Mouse (Mus musculus): ENCODE data around the gene Mast3.

Gene Mast3

GRCm38 (mm10) chr8:70776496-70777444 is 28.1 kb downstream of the Mast3 start, which contains the start of gene Pik3r2:
TSS of gene Pik3r2 (minus strand) at chr8:70776713.
- peak; percentile 99 to 100 for DNase-seq (ENCODE audit: low spot score in 2 of 2)

DNA sequence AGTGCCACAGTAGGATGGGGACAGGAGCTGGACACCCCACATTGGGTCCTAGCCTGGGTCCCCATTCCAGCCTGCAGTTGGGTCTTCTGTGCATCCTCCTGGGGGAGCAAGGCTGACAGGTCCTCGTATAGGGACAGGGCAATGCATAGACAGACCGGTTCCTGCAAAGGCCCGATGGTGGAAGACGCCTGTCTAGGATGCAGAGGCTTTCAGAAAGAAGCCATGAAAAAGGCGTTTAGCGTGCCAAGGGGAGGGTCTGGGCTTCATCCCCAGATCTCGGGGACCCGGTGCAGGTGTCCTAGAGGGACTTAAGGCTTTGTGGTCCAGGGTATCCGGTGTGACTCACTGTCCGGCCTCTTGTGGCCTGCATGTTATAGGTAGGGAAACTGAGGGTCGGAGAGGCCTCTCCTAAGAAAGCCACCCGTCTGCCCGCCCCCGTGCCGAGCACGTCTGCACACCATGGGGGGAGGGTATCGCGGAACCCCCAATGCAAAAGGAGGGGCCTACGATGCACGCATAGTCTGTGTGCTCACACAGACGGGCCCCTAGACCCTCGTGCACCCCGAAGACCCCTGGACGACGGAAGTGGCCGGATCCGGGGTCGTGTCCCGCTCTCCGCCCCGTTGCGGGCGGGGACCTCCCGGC is 28.9 kb downstream of the Mast3 start:
- peak in 1 of 2 experiments; percentile 32 for DNase-seq (ENCODE audit: low spot score in 2 of 2)

GRCm38 (mm10) chr8:70775227-70775626 is 29.6 kb downstream of the Mast3 start:
- DNase-seq (ENCODE audit: low spot score in 2 of 2): no peak

DNA sequence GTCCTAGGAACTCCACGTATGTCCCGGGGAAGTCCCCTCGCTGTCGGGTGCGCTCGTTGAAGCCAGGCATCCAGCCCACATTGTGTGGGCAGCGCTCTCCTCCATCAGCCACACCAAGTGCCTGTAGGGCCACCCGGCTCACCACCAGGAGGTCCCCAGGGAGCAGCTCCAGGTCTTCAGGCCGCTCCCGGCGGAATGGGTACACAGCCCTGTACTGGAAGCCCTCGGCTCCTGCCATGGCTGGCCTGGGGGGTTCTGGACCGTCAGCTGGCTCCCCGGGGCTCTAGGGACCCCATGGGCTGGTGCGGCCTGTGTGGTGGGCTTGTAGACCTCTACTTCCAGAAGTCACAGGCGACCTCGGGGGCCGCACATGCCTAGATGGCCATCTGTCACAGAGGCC is 30.1 kb downstream of the Mast3 start:
- DNase-seq (ENCODE audit: low spot score in 2 of 2): no peak

DNA sequence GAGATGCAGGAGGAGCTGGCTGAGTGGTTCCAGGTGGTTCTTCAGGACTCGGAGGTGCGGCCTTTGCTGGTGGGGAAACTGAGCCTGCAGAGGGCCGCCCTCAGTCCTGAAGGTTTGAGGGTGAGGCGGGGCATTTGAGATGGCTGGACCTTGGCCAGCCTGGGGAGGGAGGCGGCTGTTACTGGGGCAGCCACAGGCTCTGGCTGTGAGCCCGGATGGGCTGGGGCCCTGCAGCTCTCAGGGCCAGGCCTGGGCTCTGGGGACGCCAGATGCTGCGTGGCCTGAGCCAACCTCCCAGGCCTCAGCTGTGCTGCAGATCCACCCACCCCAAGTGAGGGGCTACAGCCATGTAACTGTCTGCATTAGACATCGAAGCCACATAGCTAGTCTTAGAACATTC is 31.0 kb downstream of the Mast3 start:
- peak in 1 of 2 experiments; percentile 88 for DNase-seq (ENCODE audit: low spot score in 2 of 2)

DNA sequence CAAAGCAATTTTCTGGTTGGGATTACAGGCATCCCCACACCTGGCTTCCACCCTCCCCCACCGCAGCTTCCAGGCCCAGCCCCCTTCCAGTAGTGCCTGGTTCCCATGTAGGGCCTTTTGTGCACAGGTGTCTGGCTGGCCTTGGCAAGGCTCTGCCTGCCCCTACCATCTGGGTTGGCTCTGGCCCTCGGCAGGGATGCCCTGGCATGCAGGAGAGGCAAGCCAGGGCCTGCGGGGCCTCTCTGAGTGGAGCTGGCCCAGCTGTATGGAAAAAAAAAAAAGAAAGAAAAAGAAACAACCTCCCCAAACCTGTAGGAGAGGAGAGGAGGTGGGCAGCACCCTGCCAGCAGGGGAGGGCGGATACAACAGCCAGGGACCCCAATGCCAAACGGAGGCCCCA is 31.4 kb downstream of the Mast3 start:
- DNase-seq (ENCODE audit: low spot score in 2 of 2): no peak

DNA sequence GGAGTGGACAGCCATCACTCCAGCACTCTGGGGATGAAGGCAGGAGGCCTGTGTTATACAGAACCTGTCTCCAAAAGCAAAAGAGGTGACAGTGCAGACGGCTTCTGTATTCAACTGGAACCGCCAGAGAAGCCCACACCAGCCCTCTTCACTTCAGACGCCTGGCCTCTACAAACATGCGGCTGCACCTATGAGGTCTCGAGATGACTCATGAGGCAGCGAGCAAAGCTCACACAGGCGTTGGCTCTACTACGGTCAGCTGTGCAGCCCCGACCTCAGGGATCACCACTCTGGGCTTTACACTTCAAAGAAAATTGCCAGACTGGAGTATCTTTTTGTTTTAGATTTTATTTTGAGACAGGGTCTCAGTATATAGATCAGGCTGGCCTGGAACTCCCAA is 32.0 kb downstream of the Mast3 start:
- DNase-seq (ENCODE audit: low spot score in 2 of 2): no peak

DNA sequence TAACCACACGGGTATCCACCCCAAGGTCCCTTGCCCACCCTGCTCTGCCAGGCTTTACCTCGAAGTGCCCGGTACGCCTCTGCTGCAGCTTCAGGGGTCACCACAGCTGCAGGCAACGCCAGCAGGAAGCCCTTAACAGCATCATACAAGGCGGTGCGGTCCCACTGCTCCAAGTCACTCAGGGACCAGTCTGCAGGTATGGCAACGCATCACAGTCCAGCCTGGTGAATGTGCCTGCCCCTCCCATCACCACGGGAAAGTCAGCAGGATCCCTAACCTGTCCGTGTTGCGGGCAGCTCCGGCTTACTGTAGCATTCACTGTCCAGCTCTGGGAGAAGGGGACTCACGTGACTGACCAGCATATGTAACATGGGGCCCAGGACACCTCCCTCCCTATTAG is 32.8 kb downstream of the Mast3 start:
- DNase-seq (ENCODE audit: low spot score in 2 of 2): no peak

- no peak for DNase-seq (ENCODE audit: low spot score in 2 of 2)
Measured at GRCm38 (mm10) chr8:70771217-70771616, 33.6 kb downstream of the Mast3 start.

DNA sequence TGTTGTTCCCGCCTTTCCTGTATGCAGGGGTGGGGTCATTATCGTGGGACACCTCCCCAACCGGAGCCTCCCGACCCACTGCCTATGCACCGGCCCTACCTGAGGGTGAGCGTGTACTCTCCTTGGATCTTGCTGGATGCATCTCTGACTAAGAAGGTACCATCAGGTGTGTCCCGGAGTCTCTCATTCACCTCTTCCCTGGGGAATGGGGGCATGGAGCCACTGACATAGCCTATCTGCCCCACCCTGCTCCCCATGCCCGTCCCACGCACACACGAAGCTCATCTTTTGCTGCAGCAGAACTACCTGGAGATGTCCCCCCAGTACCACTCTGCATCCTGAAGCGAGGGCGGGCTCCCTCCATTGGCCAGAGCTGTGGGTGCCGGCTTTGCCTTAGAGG is 34.1 kb downstream of the Mast3 start:
- DNase-seq (ENCODE audit: low spot score in 2 of 2): no peak

DNA sequence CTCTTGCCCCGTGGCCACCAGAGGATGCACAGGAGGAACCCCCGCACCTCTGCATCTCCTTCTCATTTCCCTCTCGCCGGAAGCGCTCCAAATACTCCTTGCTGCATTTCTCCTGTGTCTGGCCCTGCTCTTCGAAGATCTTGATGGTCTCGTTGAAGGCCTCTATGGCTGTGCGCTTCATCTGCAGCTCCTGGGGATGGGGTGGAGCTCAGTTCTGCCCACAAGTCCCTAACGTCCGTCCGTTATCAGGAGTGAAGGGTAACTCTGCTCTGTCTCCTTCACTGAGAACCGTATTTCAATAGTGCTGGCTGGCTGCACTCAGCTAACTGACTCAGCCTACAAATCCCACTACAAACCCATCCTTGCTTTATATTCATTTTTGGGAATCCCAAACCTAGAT is 35.0 kb downstream of the Mast3 start:
- no peak for DNase-seq (ENCODE audit: low spot score in 2 of 2)

GRCm38 (mm10) chr8:70769359-70769758 is 35.5 kb downstream of the Mast3 start:
- DNase-seq (ENCODE audit: low spot score in 2 of 2): peak; percentile 95 to 98

DNA sequence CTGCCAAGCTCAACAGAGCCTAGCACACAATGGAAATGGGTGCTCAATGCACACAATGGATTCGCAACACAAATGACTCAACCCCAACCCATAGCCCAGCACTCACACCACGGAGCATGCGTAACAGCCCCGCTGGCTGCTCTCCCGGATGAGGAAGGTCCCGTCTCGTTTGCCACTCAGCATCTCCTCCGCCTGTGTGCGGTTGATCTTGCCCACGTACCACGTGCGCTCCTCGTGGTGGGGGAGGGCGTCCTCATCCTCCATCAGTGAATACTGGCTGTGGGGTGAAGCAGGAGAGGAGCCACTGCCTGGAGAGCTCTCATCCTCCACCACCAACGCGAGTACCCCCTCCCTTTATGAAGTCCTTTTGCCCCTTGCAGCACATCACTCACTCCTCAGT is 35.9 kb downstream of the Mast3 start:
- DNase-seq (ENCODE audit: low spot score in 2 of 2): no peak

GRCm38 (mm10) chr8:70768231-70768776 is 36.5 kb downstream of the Mast3 start:
- no peak for DNase-seq (ENCODE audit: low spot score in 2 of 2)

GRCm38 (mm10) chr8:70767503-70767902 is 37.4 kb downstream of the Mast3 start:
- no peak for DNase-seq (ENCODE audit: low spot score in 2 of 2)

- no peak for DNase-seq (ENCODE audit: low spot score in 2 of 2)
Measured at GRCm38 (mm10) chr8:70766571-70767440, 38.0 kb downstream of the Mast3 start.

GRCm38 (mm10) chr8:70765838-70766570 is 38.9 kb downstream of the Mast3 start:
- DNase-seq (ENCODE audit: low spot score in 2 of 2): no peak

DNA sequence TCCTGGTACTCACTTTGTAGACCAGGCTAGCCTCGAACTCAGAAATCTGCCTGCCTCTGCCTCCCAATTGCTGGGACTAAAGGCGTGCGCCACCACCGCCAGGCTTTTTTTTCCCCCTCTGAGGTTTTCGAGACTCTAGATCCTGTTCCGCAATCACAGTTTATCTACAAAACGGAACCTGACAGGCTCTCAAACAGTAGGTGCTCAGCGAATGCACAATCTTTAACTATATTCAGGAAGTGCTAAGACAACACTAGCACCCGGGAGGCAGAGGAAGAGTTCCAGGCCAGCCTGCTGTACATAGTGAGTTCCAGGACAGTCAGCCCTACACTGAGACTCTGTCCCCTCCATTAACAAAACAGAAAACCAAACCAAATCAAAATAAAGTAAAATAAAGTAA is 39.5 kb downstream of the Mast3 start:
- no peak for DNase-seq (ENCODE audit: low spot score in 2 of 2)

DNA sequence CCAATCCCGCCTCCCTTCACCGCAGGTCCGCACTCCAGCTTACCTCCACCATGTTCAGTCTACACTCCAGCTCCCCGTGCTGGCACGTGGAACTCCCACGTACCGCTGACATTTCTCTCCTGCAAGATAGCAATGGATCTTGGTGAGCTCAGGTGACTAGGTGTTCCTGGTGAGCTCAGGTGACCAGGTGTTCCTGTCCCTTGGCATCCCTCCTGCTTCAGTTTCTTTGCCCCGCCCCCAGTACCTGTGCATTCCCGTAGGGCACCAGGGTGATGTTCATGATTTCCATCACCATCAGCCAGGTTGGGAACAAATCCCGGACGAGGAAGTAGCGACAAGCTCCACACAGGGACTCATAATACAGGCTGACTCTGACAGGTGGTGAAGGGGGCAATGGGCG is 40.2 kb downstream of the Mast3 start:
- no peak for DNase-seq (ENCODE audit: low spot score in 2 of 2)

GRCm38 (mm10) chr8:70764026-70764425 is 40.8 kb downstream of the Mast3 start:
- DNase-seq (ENCODE audit: low spot score in 2 of 2): no peak

DNA sequence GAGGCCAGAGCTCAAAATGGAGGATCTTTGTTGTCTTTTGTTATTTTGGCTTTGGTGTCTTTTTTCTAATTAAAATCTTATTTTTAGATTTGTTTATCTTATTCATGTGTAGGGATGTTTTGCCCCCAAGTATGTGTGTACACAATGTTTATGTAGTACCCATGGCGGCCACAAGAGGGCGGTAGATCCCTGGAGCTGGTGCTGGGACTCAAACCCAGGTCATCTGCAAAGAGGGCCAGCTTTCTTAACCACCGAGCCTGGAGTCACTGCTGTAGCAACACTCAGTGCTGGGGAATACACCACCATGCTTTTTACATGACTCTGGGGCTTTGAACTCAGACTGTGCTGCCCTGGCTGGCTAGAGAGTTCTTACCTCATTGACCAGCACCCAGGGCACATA is 41.5 kb downstream of the Mast3 start:
- DNase-seq (ENCODE audit: low spot score in 2 of 2): peak in 1 of 2 experiments; percentile 74
